Mouse (Mus musculus) lung, postnatal 25 days (tissue): ENCODE measurements around the gene Ankrd9.

Experiments used
- DNase-seq: peaks from one replicate; pipeline ENCODE4 v3.0.0; 2022; ENCODE audit warnings: low spot score

The Ankrd9 gene

GRCm38 (mm10) chr12:110978607-110979406 is at the start of gene Ankrd9:
Ankrd9 (minus strand) TSS chr12:110979040.
- peak; percentile 99 for DNase-seq

GRCm38 (mm10) chr12:111021577-111021976 is 42.7 kb upstream of the Ankrd9 start:
- no peak for DNase-seq

- no peak for DNase-seq
These were observed 42.3 kb upstream of the Ankrd9 start for GRCm38 (mm10) chr12:111021138-111021537.

- no peak for DNase-seq
These were observed 40.2 kb upstream of the Ankrd9 start for GRCm38 (mm10) chr12:111019086-111019485.

GRCm38 (mm10) chr12:111018068-111018467 is 39.2 kb upstream of the Ankrd9 start:
- no peak for DNase-seq

- DNase-seq = no peak
These were observed 38.0 kb upstream of the Ankrd9 start for GRCm38 (mm10) chr12:111016807-111017206.

- DNase-seq = no peak
These were observed 30.9 kb upstream of the Ankrd9 start for GRCm38 (mm10) chr12:111009615-111010257.

GRCm38 (mm10) chr12:111008500-111009490 is 30.0 kb upstream of the Ankrd9 start:
- DNase-seq = no peak

- peak; percentile 39 for DNase-seq
These were observed 28.6 kb upstream of the Ankrd9 start for GRCm38 (mm10) chr12:111007134-111008103.

- DNase-seq = no peak
These were observed 27.5 kb upstream of the Ankrd9 start for GRCm38 (mm10) chr12:111006339-111006738.

GRCm38 (mm10) chr12:111005803-111006202 is 27.0 kb upstream of the Ankrd9 start:
- no peak for DNase-seq

- DNase-seq = no peak
These were observed 25.3 kb upstream of the Ankrd9 start for GRCm38 (mm10) chr12:111004142-111004541.

- no peak for DNase-seq
These were observed 22.1 kb upstream of the Ankrd9 start for GRCm38 (mm10) chr12:111000956-111001355.

GRCm38 (mm10) chr12:110999820-111000219 is 21.0 kb upstream of the Ankrd9 start:
- no peak for DNase-seq

- DNase-seq = no peak
These were observed 19.3 kb upstream of the Ankrd9 start for GRCm38 (mm10) chr12:110998092-110998491.

- no peak for DNase-seq
These were observed 15.8 kb upstream of the Ankrd9 start for GRCm38 (mm10) chr12:110994666-110995065.

GRCm38 (mm10) chr12:110993226-110993625 is 14.4 kb upstream of the Ankrd9 start:
- no peak for DNase-seq

- DNase-seq = no peak
These were observed 13.9 kb upstream of the Ankrd9 start for GRCm38 (mm10) chr12:110992771-110993170.

- DNase-seq = peak; percentile 92
These were observed 13.3 kb upstream of the Ankrd9 start for GRCm38 (mm10) chr12:110992128-110992553.

GRCm38 (mm10) chr12:110991361-110992127 is 12.7 kb upstream of the Ankrd9 start:
- peak; percentile 86 for DNase-seq
